Mouse (Mus musculus) cerebral cortex, adult 2 months (tissue): ENCODE results near the gene Slc43a2.

Source experiments
- WGBS: fragments of 180-500 bp; shearing (Covaris S2); methylation state at CpG from one replicate; pipeline ENCODE4 v1.1.7; 2018; 5-methylcytosine and 5-hydroxymethylcytosine counted together

Slc43a2 gene

DNA sequence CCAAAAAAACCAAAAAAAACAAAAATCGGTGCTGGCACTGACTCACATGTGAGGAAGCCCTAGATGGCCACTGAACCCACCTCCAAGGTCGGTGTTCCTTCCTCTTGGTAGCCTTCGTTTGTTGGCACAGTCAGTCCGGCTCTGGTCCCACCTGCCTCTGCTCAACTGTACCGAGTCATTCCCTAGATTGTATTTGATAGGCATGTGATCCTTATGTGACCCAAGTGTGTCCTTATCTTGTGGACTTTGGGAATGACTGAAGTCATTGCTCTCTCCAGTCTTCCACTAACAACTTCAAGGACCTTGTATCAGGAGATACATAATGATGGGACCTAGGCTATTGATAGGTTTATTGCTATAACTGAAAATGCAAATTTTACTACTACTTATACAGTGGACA lies 73.3 kb downstream of the Slc43a2 start:
- 67% methylated on average over 5 of the region's 5 CpGs for WGBS

DNA sequence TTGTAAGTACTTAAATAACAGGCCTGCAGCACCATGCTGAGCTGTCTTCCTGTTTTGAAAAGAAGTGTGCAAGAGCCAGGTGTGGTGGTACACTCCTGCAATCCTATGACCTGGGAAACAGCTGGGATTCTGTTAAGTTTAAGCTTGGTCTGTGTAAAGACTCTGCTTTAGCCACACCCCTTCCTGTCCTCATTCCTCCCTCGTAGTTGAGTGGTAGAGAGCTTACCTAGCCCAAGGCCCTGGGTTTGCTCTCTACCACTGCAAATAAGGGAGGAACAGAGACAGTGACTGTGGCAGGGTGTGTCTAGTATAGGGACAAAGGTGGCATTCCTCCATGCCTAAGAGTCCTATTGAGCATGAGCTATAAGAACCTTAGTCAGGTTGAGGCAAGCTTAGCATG lies 73.8 kb downstream of the Slc43a2 start:
- whole genome bisulfite sequencing = 31% methylated on average over 1 of the region's 1 CpGs

DNA sequence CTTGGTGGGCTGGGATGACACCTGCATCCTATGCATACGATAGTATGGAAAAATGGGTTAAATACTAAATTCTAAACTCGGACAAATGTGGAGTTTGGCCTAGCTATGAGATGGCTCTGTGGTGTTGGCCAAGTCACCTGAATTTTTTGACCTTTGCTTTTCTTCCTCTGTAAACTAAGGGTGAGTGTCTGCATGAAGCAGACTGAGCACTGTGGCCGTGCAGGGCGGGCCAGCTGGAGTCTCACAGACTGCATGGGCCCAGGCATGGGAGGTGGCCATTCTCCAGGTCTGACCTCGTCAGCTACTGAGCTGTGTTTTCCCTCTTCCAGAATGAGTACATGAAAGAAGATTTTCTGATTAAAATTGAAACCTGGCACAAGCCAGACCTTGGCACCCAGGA lies 77.3 kb downstream of the Slc43a2 start:
- 84% methylated on average over 5 of the region's 5 CpGs for WGBS

DNA sequence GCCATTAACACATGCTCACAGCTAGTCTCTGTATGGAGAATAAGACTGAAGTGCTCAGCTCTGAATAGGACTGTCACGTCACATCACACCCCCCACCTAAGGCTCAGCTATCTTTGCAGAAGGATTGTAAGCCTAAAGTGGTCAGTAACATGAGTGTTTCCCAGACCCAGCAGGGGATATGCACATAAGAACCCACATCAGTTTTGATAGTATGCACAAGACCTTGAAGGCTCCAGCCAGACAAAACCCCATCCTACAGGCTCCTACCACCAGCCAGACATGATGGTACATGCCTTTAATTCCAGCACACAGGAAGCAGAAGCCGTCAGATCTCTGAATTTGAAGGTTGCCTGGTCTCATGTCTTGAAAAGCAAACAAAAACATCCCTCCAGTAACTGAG lies 78.5 kb downstream of the Slc43a2 start:
- WGBS = 51% methylated on average over 2 of the region's 2 CpGs

DNA sequence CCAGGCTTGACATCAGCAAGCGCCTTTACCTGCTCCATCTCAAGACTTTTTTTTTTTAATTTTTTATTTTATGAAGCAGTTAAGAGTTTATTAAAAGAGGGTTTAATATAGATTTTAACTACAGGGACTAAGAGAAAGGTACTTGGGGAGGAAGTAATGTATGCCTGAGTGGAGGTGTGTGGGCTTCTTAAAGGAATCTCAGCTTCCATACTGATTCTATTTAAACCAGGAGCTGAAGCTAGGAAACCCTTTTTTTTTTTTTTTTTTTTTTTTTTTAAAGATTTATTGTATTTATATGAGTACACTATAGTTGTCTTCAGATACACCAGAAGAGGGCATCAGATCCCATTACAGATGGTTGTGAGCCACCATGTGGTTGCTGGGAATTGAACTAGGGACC lies 83.3 kb downstream of the Slc43a2 start:
- WGBS = 100% methylated on average over 1 of the region's 1 CpGs

DNA sequence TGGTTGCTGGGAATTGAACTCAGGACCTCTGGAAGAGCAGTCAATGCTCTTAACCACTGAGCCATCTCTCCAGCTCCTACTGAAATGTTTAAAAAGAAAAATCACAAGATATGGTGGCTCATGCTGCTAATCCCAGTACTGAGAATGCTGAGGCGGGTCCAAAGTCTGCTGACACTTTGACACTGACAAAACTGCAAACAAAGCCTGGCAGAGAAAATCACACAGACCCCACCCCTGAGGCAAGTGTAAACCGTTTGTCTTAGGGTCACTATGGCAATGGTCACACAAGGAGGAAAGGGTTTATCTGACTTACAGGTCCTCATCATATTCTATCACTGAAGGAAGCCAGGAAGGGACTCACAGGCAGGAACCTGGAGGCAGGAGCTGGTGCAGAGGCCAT lies 84.1 kb downstream of the Slc43a2 start:
- WGBS = 96% methylated on average over 2 of the region's 2 CpGs

DNA sequence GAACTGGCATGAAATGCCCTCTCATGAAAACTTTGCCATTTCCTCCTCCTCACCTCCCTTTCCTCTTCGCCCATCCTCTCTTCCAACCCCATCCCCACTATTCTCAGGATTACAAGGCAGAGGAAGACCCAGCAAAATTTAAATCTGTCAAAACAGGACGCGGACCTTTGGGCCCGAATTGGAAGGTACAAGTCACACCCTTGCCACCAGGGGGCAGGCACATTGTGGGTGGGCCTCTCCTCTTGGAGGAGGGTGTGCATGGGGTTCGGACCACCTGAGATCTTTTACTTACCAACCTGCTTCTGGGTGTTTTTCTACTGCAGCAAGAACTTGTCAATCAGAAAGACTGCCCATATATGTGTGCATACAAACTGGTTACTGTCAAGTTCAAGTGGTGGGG lies 87.6 kb downstream of the Slc43a2 start:
- WGBS = 78% methylated on average over 5 of the region's 5 CpGs

DNA sequence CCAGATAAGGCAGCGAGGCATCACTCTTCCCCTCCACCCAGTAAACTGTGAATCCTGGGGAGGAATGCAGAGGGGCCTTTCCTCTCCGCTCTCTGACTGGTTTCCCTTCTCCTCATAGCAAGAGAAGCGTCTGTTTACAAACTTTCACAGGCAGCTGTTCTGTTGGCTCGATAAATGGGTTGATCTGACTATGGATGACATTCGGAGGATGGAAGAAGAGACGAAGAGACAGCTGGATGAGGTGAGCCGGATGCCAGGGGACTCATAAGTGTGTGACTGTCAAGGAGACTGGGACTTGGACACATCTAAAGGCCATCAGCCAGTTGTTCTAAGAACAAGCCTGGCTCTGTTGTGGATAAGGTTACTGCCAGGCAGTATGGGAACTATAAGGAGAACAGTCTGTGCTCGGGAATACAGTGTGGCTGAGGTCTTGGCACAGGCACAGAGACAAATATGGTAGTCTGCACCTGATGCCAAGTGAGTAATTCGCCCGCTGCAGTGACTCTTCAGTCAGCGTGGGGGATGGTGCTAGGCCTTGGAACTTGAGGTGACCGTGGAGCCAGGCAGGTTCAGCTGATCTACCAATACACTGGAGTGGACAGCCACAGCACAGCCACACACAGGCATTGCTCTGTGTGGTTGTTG lies 88.8 kb downstream of the Slc43a2 start:
- 29% methylated on average over 12 of the region's 12 CpGs for WGBS

DNA sequence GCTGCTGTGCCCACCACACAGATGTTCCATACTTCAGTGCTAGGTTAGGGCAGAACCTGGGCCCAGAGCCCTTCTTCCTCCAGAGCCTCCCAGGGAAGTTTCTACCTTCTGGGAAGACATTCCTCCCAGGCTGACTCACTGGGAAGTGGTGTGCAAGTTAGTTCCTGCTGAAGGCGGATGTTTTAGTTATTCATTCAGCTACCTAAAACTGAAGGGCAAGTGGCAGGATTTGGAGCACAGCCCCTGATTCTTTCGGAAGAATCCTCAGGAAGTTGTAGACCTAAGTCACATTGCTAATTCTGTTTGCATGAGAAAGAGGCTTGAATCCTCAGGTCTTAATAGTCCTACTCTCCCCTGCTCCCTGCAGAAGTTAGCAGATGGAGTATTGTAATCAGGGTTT lies 89.9 kb downstream of the Slc43a2 start:
- 56% methylated on average over 2 of the region's 2 CpGs for WGBS

DNA sequence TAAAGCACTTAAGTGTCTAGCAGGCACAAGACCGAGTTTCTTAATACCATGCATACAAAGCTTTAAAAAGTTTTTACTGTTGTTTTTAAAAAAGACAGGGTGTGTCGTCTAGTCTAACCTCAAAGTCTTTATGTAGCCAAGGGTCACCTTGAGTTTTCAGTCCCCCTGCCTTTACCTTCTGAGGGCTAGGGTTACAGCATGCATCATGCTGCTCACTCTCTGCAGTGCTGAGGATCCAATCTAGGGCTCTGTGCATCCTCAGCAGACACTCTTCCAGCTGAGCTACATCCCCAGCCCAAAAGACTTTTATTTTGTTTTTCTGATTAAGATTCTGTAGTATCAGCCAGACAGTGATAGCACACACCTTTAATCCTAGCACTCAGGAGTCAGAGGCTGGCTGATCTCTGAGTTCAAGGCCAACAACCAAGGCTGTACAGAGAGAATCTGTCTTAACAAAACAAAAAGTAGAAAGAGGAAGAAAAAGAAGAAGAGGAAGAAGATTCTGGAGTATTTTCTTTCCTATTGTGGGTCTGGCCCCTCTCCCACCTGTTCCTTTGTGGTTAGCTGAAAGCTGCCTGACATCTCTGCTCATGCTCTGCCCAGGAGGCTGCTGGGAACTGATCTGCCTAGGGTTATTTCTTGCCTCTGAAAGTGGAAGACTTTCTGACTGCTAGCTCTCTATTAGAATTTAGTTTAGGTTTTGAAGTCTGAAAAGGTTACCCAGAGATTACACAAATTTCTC lies 91.3 kb downstream of the Slc43a2 start:
- WGBS = 88% methylated on average over 2 of the region's 2 CpGs

DNA sequence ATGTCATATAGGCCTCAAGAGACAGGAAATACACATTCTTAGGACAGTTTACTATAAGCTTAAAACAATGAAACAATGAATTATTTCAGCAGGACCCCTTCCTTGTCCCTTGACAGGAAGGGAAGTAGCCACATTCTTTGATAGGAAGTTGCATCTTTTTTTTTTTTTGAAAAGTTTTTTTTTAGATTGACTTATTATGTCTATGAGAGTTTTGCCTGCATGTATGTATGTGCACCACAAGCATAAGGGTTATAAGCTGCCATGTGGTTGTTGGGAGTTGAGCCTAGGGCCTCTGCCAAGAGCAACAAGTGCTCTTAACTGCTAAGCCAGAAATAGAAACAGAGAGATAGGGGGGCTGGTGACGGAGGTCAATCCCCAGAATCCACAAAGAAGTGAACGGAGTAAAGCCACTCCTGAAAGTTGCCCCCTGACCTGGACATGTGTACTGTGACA lies 92.6 kb downstream of the Slc43a2 start:
- 28% methylated on average over 2 of the region's 2 CpGs for WGBS

DNA sequence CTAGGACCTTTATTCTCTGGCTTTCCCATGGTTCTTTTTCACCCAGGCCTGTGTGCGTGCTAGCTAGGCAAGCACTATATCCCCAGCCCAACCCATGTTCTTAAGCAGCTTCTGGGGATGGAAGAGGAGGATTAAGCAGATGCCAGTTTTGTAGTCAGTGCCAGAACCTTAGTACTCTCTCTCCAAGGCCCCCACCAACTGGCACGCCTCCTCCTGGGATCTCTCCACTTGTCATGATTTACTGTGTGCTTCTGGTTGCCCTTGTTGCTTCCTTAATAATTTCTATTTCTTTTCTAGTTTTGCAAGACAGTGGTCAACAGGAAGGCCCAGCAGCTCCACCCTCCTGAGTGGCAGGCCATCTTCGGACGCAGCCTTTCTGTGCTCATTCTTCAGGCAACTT lies 94.3 kb downstream of the Slc43a2 start:
- 59% methylated on average over 4 of the region's 4 CpGs for WGBS
